Mouse (Mus musculus): ENCODE data around the gene Nr1i3. TPM values are rescaled to one million over a fixed set of nuclear protein-coding genes. Genes with fewer than 3 reads are reported as not detected.

Gene Nr1i3
- total RNA-seq, 2 experiments from 2014 or later = 0.12 to 0.15 TPM

- DNase-seq (ENCODE audit: extremely low spot score in 1 of 2, low spot score in 1 of 2) = peak in 1 of 2 experiments; percentile 52
These were observed 36.3 kb downstream of the Nr1i3 start, which contains the start of gene Adamts4 for GRCm38 (mm10) chr1:171249913-171250600. Adamts4 (plus strand) TSS chr1:171250421.

GRCm38 (mm10) chr1:171250680-171251593, 37.2 kb downstream of the Nr1i3 start, which contains the start of gene Ndufs2:
Ndufs2 (minus strand) TSS chr1:171251388.
- DNase-seq (ENCODE audit: extremely low spot score in 1 of 2, low spot score in 1 of 2) = no peak

GRCm38 (mm10) chr1:171251594-171252324, 38.0 kb downstream of the Nr1i3 start:
- no peak for DNase-seq (ENCODE audit: extremely low spot score in 1 of 2, low spot score in 1 of 2)

GRCm38 (mm10) chr1:171252415-171252814, 38.6 kb downstream of the Nr1i3 start:
- no peak for DNase-seq (ENCODE audit: extremely low spot score in 1 of 2, low spot score in 1 of 2)

GRCm38 (mm10) chr1:171256095-171256818, 42.5 kb downstream of the Nr1i3 start:
- no peak for DNase-seq (ENCODE audit: extremely low spot score in 1 of 2, low spot score in 1 of 2)

- peak in 1 of 2 experiments; percentile 65 for DNase-seq (ENCODE audit: extremely low spot score in 1 of 2, low spot score in 1 of 2)
These were observed 43.3 kb downstream of the Nr1i3 start for GRCm38 (mm10) chr1:171256937-171257548.

- no peak for DNase-seq (ENCODE audit: extremely low spot score in 1 of 2, low spot score in 1 of 2)
These were observed 44.0 kb downstream of the Nr1i3 start for GRCm38 (mm10) chr1:171257781-171258180.

GRCm38 (mm10) chr1:171258921-171259320, 45.2 kb downstream of the Nr1i3 start:
- DNase-seq (ENCODE audit: extremely low spot score in 1 of 2, low spot score in 1 of 2) = no peak

GRCm38 (mm10) chr1:171260316-171260715, 46.5 kb downstream of the Nr1i3 start:
- DNase-seq (ENCODE audit: extremely low spot score in 1 of 2, low spot score in 1 of 2) = no peak

- peak in 1 of 2 experiments; percentile 56 for DNase-seq (ENCODE audit: extremely low spot score in 1 of 2, low spot score in 1 of 2)
These were observed 48.9 kb downstream of the Nr1i3 start for GRCm38 (mm10) chr1:171262594-171263130.

GRCm38 (mm10) chr1:171263185-171263611, 49.4 kb downstream of the Nr1i3 start:
- DNase-seq (ENCODE audit: extremely low spot score in 1 of 2, low spot score in 1 of 2) = no peak

GRCm38 (mm10) chr1:171263666-171264461, 50.1 kb downstream of the Nr1i3 start:
- no peak for DNase-seq (ENCODE audit: extremely low spot score in 1 of 2, low spot score in 1 of 2)

- no peak for DNase-seq (ENCODE audit: extremely low spot score in 1 of 2, low spot score in 1 of 2)
These were observed 52.4 kb downstream of the Nr1i3 start for GRCm38 (mm10) chr1:171265971-171266744.

GRCm38 (mm10) chr1:171268341-171268740, 54.6 kb downstream of the Nr1i3 start:
- no peak for DNase-seq (ENCODE audit: extremely low spot score in 1 of 2, low spot score in 1 of 2)

GRCm38 (mm10) chr1:171269848-171270572, 56.2 kb downstream of the Nr1i3 start, which contains the start of gene B4galt3:
B4galt3 (plus strand) TSS chr1:171270328.
- peak; percentile 97 for DNase-seq (ENCODE audit: extremely low spot score in 1 of 2, low spot score in 1 of 2)

Data from layer of hippocampus, postnatal 25 days (tissue).